Mouse (Mus musculus): ENCODE results near the gene Ddc. TPM values are rescaled to one million over a fixed set of nuclear protein-coding genes. Genes with fewer than 3 reads are reported as not detected.

Ddc gene
- polyA plus RNA-seq, 1 experiment from 2014 or later = 46.3 TPM

- no peak overlapping the region for H3K27ac ChIP-seq
- no peak overlapping the region for H3K9ac ChIP-seq
- ATAC-seq = no peak
- 94% methylated on average over 6 of the region's 6 CpGs for WGBS
- no peak overlapping the region for H3K4me2 ChIP-seq (replicated peaks)
- H3K4me3 ChIP-seq (replicated peaks) = no peak overlapping the region
- no peaks in the 10 kb centered on the region for H3K36me3 ChIP-seq
- no peaks in the 10 kb centered on the region for H3K27me3 ChIP-seq (replicated peaks)
- H3K9me3 ChIP-seq = no peaks in the 10 kb centered on the region
- H3K4me1 ChIP-seq (replicated peaks) = no peaks in the 10 kb centered on the region
These were observed 119.6 kb downstream of the Ddc start for GRCm38 (mm10) chr11:11778345-11778744.

GRCm38 (mm10) chr11:11777796-11778195 is 120.1 kb downstream of the Ddc start:
- Histone ChIP-seq H3K9me3 (no peaks in the 10 kb centered on the region), H3K36me3 (no peaks in the 10 kb centered on the region), H3K27ac (no peak overlapping the region), H3K4me1 (replicated peaks) (no peaks in the 10 kb centered on the region), H3K4me3 (replicated peaks) (no peak overlapping the region), H3K9ac (no peak overlapping the region), H3K4me2 (replicated peaks) (no peak overlapping the region), H3K27me3 (replicated peaks) (no peaks in the 10 kb centered on the region)
- ATAC-seq = no peak
- 85% methylated on average over 2 of the region's 2 CpGs for WGBS

DNA sequence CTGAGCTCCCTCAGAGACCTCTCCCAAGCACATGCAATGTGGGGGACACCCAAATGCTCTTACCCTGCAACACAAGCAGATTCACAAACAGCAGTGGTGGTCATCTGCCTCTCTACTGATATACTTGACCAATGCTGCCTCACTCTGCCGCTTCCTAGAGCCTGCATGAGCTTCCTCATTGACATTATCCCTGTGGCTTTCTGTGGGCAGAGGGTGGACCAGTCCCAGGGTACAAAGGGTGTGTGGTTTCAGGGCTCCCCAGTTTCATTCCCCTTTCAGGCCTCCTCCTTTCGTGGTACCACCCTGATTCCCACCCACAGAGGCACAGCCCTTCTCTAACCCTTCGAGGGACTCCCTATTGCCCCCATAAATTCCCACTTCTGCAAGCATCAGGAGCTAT is 120.7 kb downstream of the Ddc start:
- Histone ChIP-seq H3K27ac (no peak overlapping the region), H3K4me1 (replicated peaks) (no peaks in the 10 kb centered on the region), H3K9ac (no peak overlapping the region), H3K4me3 (replicated peaks) (no peak overlapping the region), H3K4me2 (replicated peaks) (no peak overlapping the region), H3K27me3 (replicated peaks) (no peaks in the 10 kb centered on the region), H3K9me3 (no peaks in the 10 kb centered on the region), H3K36me3 (no peaks in the 10 kb centered on the region)
- no peak for ATAC-seq
- WGBS = 62% methylated on average over 3 of the region's 3 CpGs

- no peak for ATAC-seq
- Histone ChIP-seq H3K27me3 (replicated peaks) (no peaks in the 10 kb centered on the region), H3K27ac (no peak overlapping the region), H3K9ac (no peak overlapping the region), H3K4me3 (replicated peaks) (no peak overlapping the region), H3K9me3 (no peaks in the 10 kb centered on the region), H3K4me1 (replicated peaks) (no peaks in the 10 kb centered on the region), H3K4me2 (replicated peaks) (no peak overlapping the region), H3K36me3 (no peaks in the 10 kb centered on the region)
- 85% methylated on average over 7 of the region's 7 CpGs for WGBS
These were observed 121.1 kb downstream of the Ddc start for GRCm38 (mm10) chr11:11776822-11777174.

DNA sequence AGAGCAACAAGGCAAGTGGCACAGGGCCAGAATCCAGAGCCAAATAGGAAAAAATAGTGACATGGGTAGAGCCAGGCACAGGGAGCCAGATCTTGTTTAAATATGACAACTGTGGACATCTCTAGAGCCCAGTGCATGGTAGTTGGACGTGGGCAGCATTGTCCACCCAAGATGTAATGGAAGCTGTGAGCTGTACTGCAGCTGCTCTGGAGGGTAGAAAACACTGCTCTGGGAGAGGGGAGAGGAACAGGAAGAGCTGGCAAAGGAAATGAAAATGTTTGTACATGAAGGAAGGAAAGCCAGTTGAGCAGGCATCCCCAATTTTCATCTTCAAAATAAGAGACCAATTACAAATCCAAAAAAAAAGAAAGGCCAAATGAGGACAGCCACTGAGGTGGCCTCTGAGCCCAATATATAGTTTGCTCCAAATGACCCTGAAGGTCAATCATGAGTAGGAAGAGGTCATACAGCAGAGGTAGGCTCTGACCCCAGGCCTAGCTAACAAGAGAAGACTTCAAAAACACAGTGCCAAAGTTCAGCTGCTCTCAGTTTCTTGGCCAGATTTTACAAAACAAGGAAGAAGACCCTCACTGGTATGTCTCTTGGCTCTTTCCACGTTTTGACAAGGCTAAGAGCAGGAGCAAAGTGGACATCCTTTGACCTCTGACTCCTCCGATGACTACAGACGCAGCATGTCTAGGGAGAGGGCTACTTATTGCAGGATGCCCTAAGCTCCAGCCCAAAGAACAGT is 121.7 kb downstream of the Ddc start:
- Histone ChIP-seq H3K4me3 (replicated peaks) (no peak overlapping the region), H3K9me3 (no peaks in the 10 kb centered on the region), H3K27me3 (replicated peaks) (no peaks in the 10 kb centered on the region), H3K4me2 (replicated peaks) (no peak overlapping the region), H3K9ac (no peak overlapping the region), H3K36me3 (no peaks in the 10 kb centered on the region), H3K27ac (no peak overlapping the region), H3K4me1 (replicated peaks) (no peaks in the 10 kb centered on the region)
- ATAC-seq = no peak
- WGBS = 70% methylated on average over 4 of the region's 4 CpGs

DNA sequence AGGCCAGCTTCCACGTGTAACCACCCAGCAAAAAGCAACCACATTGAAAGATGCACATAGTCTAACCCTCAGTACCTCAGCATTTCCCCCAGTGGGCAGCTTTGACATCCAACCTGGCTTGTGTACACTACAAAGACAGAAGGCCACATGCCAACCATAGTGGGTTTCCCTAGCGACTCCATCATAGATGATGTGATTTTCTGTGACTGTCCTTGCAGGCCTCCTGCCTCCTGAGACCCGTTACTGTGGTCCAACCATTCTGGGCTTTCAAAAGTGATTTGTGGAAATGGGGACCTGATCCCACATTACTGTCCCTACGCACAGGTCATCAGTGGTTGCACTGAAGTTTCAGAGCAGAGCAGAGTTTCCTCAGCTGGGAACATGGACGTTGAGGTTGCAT is 123.1 kb downstream of the Ddc start:
- WGBS = 88% methylated on average over 5 of the region's 5 CpGs
- H3K36me3 ChIP-seq = no peaks in the 10 kb centered on the region

DNA sequence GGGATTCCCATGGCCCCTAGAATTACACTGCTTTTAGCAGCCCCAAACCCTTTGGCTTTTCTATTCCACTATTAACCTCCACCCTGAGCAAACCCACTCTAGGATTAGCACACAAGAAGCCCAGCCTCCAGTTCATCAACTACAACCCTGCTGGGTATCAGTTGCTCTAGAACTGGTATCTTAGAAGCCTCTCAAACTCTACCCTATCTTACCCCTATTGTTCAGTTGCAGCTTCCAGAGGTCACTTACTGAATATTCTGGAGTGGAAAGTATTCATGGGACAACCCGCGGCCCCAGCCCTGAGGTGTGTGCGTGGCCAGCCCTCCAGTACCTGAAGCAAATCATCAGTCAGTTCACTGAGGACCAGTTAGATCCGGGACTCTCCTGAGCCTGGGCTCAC is 123.6 kb downstream of the Ddc start:
- Histone ChIP-seq H3K4me2 (replicated peaks) (no peak overlapping the region), H3K9me3 (no peaks in the 10 kb centered on the region), H3K36me3 (no peaks in the 10 kb centered on the region), H3K4me1 (replicated peaks) (no peaks in the 10 kb centered on the region), H3K4me3 (replicated peaks) (no peak overlapping the region), H3K27me3 (replicated peaks) (no peaks in the 10 kb centered on the region), H3K9ac (no peak overlapping the region), H3K27ac (no peak overlapping the region)
- ATAC-seq = no peak
- 94% methylated on average over 4 of the region's 4 CpGs for WGBS

More for the DNA sequence above, 123.1 kb downstream of the Ddc start:
- Histone ChIP-seq H3K4me1 (replicated peaks) (no peaks in the 10 kb centered on the region), H3K9ac (no peak overlapping the region), H3K9me3 (no peaks in the 10 kb centered on the region), H3K4me3 (replicated peaks) (no peak overlapping the region), H3K27me3 (replicated peaks) (no peaks in the 10 kb centered on the region), H3K27ac (no peak overlapping the region), H3K4me2 (replicated peaks) (no peak overlapping the region)
- ATAC-seq = no peak

DNA sequence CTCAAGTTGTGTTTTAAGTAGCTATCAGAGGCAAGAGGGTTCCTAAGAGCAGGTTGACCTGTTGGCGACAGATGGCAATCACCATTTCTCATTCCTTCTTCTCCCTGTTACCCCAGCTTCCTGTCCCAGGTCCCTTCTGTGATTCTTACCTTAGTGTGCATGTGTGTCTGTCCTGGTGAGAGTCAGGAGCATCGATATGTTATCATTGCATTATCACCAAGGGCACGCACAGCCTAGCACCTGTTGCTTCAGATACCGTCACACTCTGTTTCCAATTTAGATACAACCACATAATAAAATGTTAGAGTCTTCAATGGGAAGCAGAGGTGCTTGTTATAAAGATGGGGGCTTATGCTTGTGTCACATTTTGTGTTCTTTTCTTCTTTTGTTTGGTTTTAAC is 125.7 kb downstream of the Ddc start:
- Histone ChIP-seq H3K4me1 (replicated peaks) (no peaks in the 10 kb centered on the region), H3K9ac (no peak overlapping the region), H3K9me3 (no peaks in the 10 kb centered on the region), H3K27ac (no peak overlapping the region), H3K4me3 (replicated peaks) (no peak overlapping the region), H3K4me2 (replicated peaks) (no peak overlapping the region), H3K36me3 (no peaks in the 10 kb centered on the region), H3K27me3 (replicated peaks) (no peaks in the 10 kb centered on the region)
- ATAC-seq = no peak
- 85% methylated on average over 4 of the region's 4 CpGs for WGBS

DNA sequence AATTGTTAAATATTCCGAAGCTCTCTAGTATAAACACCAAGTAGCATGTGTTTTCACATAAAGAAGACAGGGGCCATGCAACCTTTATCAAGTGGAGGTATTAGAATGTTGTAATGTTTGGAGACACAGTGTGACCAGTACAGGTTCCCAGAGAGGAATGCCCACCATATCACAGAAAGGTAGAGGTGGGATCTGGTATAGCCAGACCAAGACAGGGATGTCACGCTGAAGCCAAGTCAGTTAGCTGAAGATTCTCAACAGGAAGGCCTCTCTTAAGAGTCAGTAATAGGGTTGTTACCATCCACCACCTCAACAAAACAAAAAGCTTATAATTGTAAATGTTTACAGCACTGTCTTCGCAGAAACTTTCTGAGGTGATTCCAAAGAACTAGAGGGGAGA is 127.3 kb downstream of the Ddc start:
- no peak for ATAC-seq
- no peaks in the 10 kb centered on the region for H3K9me3 ChIP-seq
- 84% methylated on average over 3 of the region's 3 CpGs for WGBS
- H3K9ac ChIP-seq = no peak overlapping the region
- H3K27me3 ChIP-seq (replicated peaks) = no peaks in the 10 kb centered on the region
- H3K36me3 ChIP-seq = no peaks in the 10 kb centered on the region
- H3K4me2 ChIP-seq (replicated peaks) = no peak overlapping the region
- no peak overlapping the region for H3K27ac ChIP-seq
- H3K4me3 ChIP-seq (replicated peaks) = no peak overlapping the region
- H3K4me1 ChIP-seq (replicated peaks) = no peaks in the 10 kb centered on the region

DNA sequence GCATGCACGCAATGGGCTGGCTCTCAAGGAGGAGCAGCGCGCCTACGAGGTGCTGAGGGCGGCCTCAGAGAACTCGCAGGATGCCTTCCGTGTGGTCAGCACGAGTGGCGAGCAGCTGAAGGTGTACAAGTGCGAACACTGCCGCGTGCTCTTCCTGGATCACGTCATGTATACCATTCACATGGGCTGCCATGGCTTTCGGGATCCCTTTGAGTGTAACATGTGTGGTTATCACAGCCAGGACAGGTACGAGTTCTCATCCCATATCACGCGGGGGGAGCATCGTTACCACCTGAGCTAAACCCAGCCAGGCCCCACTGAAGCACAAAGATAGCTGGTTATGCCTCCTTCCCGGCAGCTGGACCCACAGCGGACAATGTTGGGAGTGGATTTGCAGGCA is 128.7 kb downstream of the Ddc start:
- H3K4me2 ChIP-seq (replicated peaks) = no peak overlapping the region
- 93% methylated on average over 20 of the region's 20 CpGs for WGBS
- no peaks in the 10 kb centered on the region for H3K27me3 ChIP-seq (replicated peaks)
- no peak overlapping the region for H3K27ac ChIP-seq
- ATAC-seq = no peak
- H3K4me1 ChIP-seq (replicated peaks) = no peaks in the 10 kb centered on the region
- no peak overlapping the region for H3K9ac ChIP-seq
- no peaks in the 10 kb centered on the region for H3K9me3 ChIP-seq
- no peaks in the 10 kb centered on the region for H3K36me3 ChIP-seq
- H3K4me3 ChIP-seq (replicated peaks) = no peak overlapping the region

DNA sequence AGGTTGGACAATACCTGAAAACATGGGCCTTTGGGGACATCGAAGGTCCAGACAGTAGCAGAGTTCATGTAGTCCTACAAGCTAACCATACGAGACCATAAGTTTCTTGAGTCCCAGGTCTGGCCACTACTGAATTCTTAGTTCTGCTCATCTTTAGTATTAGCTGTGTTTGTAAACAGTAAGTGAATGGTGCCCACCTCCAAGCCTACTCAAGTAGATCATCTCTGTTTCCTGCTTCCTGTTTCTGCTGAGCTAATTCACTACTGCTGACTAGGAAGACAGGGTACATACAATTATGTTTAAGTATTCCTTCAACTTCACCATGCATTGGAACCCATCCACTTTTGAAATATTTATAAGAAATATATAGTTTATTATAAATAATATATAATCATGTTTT is 129.9 kb downstream of the Ddc start:
- 81% methylated on average over 2 of the region's 2 CpGs for WGBS
- H3K36me3 ChIP-seq = no peaks in the 10 kb centered on the region

GRCm38 (mm10) chr11:11766736-11767135 is 131.2 kb downstream of the Ddc start:
- Histone ChIP-seq H3K4me3 (replicated peaks) (no peak overlapping the region), H3K4me2 (replicated peaks) (no peak overlapping the region), H3K9ac (no peak overlapping the region), H3K4me1 (replicated peaks) (no peaks in the 10 kb centered on the region), H3K9me3 (no peaks in the 10 kb centered on the region), H3K27ac (no peak overlapping the region), H3K27me3 (replicated peaks) (no peaks in the 10 kb centered on the region), H3K36me3 (no peaks in the 10 kb centered on the region)
- no peak for ATAC-seq

More for the DNA sequence above, 129.9 kb downstream of the Ddc start:
- Histone ChIP-seq H3K9me3 (no peaks in the 10 kb centered on the region), H3K4me3 (replicated peaks) (no peak overlapping the region), H3K4me1 (replicated peaks) (no peaks in the 10 kb centered on the region), H3K9ac (no peak overlapping the region), H3K27ac (no peak overlapping the region), H3K27me3 (replicated peaks) (no peaks in the 10 kb centered on the region), H3K4me2 (replicated peaks) (no peak overlapping the region)
- ATAC-seq = no peak

- no peak overlapping the region for H3K27ac ChIP-seq
- no peak overlapping the region for H3K9ac ChIP-seq
- H3K4me3 ChIP-seq (replicated peaks) = no peak overlapping the region
- H3K9me3 ChIP-seq = no peaks in the 10 kb centered on the region
- 74% methylated on average over 1 of the region's 1 CpGs for WGBS
- H3K4me1 ChIP-seq (replicated peaks) = no peaks in the 10 kb centered on the region
- no peaks in the 10 kb centered on the region for H3K36me3 ChIP-seq
- no peaks in the 10 kb centered on the region for H3K27me3 ChIP-seq (replicated peaks)
- ATAC-seq = no peak
- H3K4me2 ChIP-seq (replicated peaks) = no peak overlapping the region
These were observed 131.8 kb downstream of the Ddc start for GRCm38 (mm10) chr11:11766105-11766504.

Measured in intestine, embryonic 15.5 days (tissue).